Mouse (Mus musculus): ENCODE measurements around the gene Hsd17b12. TPM values are rescaled to one million over a fixed set of nuclear protein-coding genes. Genes with fewer than 3 reads are reported as not detected.

Hsd17b12 gene
- polyA plus RNA-seq, 1 experiment = 97.4 TPM

DNA sequence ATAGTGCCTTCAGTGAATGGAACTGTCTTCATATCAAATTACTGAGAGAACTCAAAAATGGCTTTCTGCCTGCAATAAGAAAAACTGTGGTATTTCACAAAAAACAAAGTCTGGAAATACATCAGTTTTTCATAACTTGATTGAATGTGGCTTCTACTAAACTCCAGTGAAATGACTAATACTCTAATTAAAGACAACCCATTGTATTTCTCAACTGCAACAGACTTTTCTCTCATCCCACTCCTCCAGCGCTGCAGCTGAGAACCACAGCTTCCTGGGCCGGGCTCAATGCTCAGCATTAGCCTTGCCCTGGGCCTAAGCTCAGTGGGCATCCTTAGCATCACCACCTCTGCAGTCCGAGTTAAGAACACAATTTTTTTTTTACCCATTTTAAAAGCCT lies 20.9 kb downstream of the Hsd17b12 start:
- no peak for TF ChIP-seq MYOD1 (IDR thresholded peaks at IDR 0.05; ENCODE audit: control insufficient read depth, insufficient read length, low read depth)
- TF ChIP-seq CEBPB (IDR thresholded peaks at IDR 0.05; ENCODE audit: low read depth) = no peak
- no peak for TF ChIP-seq MYOG (IDR thresholded peaks at IDR 0.05; ENCODE audit: control insufficient read depth, extremely low read depth, insufficient read length)
- no peak for TF ChIP-seq USF1 (IDR thresholded peaks at IDR 0.05; ENCODE audit: low read depth)
- TF ChIP-seq CTCF (IDR thresholded peaks at IDR 0.05; ENCODE audit: control insufficient read depth, insufficient read depth, insufficient read length) = no peak
- TF ChIP-seq FOSL1 (IDR thresholded peaks at IDR 0.05; ENCODE audit: insufficient read depth, low read length, poor library complexity, severe bottlenecking) = no peak
- no peak for TF ChIP-seq MAX (IDR thresholded peaks at IDR 0.05)
- Histone ChIP-seq H3K79me2 (ENCODE audit: control insufficient read depth, insufficient read depth) (peaks cover 100% of the 10 kb centered on the region), H3K79me3 (ENCODE audit: low read depth) (peaks cover 88% of the 10 kb centered on the region), H3K4me3 (ENCODE audit: insufficient read depth, poor library complexity, severe bottlenecking) (no peak overlapping the region), H3K27me3 (ENCODE audit: control insufficient read depth, insufficient read depth, insufficient read length) (no peaks in the 10 kb centered on the region), H3K36me3 (ENCODE audit: control insufficient read depth, insufficient read depth) (peaks cover 3% of the 10 kb centered on the region), H3ac (ENCODE audit: control insufficient read depth, insufficient read length, low read depth) (no peak overlapping the region)

DNA sequence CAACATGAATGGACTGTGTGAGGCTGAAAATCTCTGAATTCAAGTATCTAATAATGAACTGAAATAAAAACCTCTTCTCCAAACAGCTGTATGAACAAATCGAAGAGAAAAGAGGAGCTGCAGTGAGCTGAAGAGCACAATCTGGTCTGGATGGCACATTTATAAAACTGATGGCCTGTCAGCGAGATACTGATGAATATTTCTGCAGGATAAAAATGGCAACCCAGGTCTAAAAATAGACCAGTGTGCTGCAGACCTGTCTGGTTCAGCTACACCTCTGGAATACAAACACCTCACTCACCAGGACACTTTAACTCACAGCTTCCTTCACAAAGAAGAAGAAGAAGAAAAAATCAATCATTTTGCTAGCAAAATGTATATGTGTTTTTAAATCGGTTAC lies 29.3 kb downstream of the Hsd17b12 start:
- Histone ChIP-seq H3K36me3 (ENCODE audit: control insufficient read depth, insufficient read depth) (no peaks in the 10 kb centered on the region), H3K4me3 (ENCODE audit: insufficient read depth, poor library complexity, severe bottlenecking) (no peak overlapping the region), H3K79me3 (ENCODE audit: low read depth) (peaks cover 95% of the 10 kb centered on the region), H3ac (ENCODE audit: control insufficient read depth, insufficient read length, low read depth) (no peak overlapping the region), H3K27me3 (ENCODE audit: control insufficient read depth, insufficient read depth, insufficient read length) (no peaks in the 10 kb centered on the region), H3K79me2 (ENCODE audit: control insufficient read depth, insufficient read depth) (peaks cover 100% of the 10 kb centered on the region)
- TF ChIP-seq CEBPB (IDR thresholded peaks at IDR 0.05; ENCODE audit: low read depth) (no peak), CTCF (IDR thresholded peaks at IDR 0.05; ENCODE audit: control insufficient read depth, insufficient read depth, insufficient read length) (no peak), USF1 (IDR thresholded peaks at IDR 0.05; ENCODE audit: low read depth) (no peak), MYOD1 (IDR thresholded peaks at IDR 0.05; ENCODE audit: control insufficient read depth, insufficient read length, low read depth) (no peak), MYOG (IDR thresholded peaks at IDR 0.05; ENCODE audit: control insufficient read depth, extremely low read depth, insufficient read length) (no peak), MAX (IDR thresholded peaks at IDR 0.05) (no peak), FOSL1 (IDR thresholded peaks at IDR 0.05; ENCODE audit: insufficient read depth, low read length, poor library complexity, severe bottlenecking) (no peak)

DNA sequence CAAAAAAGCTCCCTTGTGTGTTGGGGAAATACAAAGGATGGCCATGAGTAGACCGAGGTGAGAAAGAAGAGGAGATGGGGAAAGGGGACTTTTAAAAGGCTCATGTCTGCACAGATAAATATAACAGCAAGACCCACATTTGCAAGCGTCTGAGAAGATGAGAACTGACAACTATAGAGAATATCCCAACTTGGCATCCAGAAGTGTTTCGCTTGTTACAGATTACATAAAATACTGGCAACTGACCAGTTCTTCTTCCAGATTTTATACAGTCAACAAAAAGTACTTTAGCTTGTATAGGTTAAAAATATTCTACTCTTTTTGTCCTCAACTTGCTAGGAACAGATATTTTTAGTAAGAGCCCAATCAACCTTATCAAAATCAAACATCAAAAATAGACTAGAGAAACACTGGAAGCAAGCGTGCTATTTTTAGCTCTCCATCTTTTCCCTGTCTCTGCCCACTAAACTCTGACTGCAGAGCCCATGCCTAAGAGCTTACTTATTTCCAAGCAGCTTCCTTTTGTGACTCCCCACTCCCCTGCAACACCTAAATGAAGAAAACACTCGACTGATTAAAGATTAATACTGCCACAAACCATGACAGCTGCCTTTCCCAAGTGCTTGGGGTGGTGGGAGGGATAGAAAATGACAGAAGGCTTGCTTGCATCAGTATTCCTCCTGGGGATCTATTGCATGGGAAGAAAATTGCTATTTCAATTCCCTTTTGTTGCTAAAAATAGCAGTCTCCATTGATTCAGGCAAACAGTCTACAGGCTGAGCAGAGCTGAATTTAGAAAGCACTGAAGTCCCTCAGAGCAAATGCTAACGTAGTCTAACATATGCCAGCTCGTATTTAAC lies 35.4 kb downstream of the Hsd17b12 start:
- peaks cover 89% of the 10 kb centered on the region for H3K79me3 ChIP-seq (ENCODE audit: low read depth)
- TF ChIP-seq MYOD1 (IDR thresholded peaks at IDR 0.05; ENCODE audit: control insufficient read depth, insufficient read length, low read depth) = no peak
- TF ChIP-seq MYOG (IDR thresholded peaks at IDR 0.05; ENCODE audit: control insufficient read depth, extremely low read depth, insufficient read length) = no peak
- no peak for TF ChIP-seq CEBPB (IDR thresholded peaks at IDR 0.05; ENCODE audit: low read depth)
- TF ChIP-seq MAX (IDR thresholded peaks at IDR 0.05) = no peak
- TF ChIP-seq FOSL1 (IDR thresholded peaks at IDR 0.05; ENCODE audit: insufficient read depth, low read length, poor library complexity, severe bottlenecking) = no peak
- TF ChIP-seq CTCF (IDR thresholded peaks at IDR 0.05; ENCODE audit: control insufficient read depth, insufficient read depth, insufficient read length) = no peak
- no peak for TF ChIP-seq USF1 (IDR thresholded peaks at IDR 0.05; ENCODE audit: low read depth)
- H3ac ChIP-seq (ENCODE audit: control insufficient read depth, insufficient read length, low read depth) = no peak overlapping the region
- H3K79me2 ChIP-seq (ENCODE audit: control insufficient read depth, insufficient read depth) = peaks cover 100% of the 10 kb centered on the region
- H3K27me3 ChIP-seq (ENCODE audit: control insufficient read depth, insufficient read depth, insufficient read length) = no peaks in the 10 kb centered on the region
- H3K36me3 ChIP-seq (ENCODE audit: control insufficient read depth, insufficient read depth) = no peaks in the 10 kb centered on the region
- no peak overlapping the region for H3K4me3 ChIP-seq (ENCODE audit: insufficient read depth, poor library complexity, severe bottlenecking)

DNA sequence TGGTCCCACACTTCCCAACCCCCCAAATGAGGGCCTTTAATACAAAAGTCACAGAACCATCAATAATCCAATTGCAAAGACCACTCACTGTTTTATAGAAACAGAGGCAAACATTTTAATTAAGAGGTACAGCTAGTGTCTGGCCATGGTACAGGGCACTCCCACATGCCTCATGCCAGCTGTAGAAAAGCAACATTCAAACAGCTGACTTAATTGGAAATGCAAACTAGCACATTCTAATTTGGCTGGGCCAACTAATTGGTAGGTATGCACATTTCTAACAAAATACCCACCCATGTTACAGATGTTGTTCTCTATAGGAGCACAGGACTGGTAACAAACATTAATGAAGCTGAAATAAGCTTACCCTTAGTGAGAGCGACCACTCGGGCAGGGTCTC lies 54.0 kb downstream of the Hsd17b12 start:
- Histone ChIP-seq H3K27me3 (ENCODE audit: control insufficient read depth, insufficient read depth, insufficient read length) (no peaks in the 10 kb centered on the region), H3K79me2 (ENCODE audit: control insufficient read depth, insufficient read depth) (peaks cover 55% of the 10 kb centered on the region), H3ac (ENCODE audit: control insufficient read depth, insufficient read length, low read depth) (no peak overlapping the region), H3K36me3 (ENCODE audit: control insufficient read depth, insufficient read depth) (peaks cover 13% of the 10 kb centered on the region), H3K4me3 (ENCODE audit: insufficient read depth, poor library complexity, severe bottlenecking) (no peak overlapping the region), H3K79me3 (ENCODE audit: low read depth) (peaks cover 31% of the 10 kb centered on the region)
- TF ChIP-seq MAX (IDR thresholded peaks at IDR 0.05) = no peak

DNA sequence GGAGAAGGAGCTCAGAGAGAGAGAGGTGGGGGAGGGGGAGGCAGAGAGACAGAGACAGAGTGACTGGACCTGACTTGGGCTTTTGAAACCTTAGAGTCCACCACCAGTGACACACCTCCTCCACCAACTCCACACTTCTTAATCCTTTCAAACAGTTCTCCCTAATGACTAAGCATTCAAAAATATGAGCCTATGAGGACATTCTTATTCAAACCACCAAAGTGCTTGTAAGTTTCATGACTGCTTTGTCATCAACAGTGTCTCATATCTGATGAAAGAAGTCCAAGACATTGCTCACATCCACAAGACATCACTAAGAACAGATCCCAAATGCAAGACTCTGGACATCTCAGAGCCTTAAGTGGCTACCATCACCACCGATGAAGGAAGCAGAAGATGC lies 67.9 kb downstream of the Hsd17b12 start:
- Histone ChIP-seq H3ac (ENCODE audit: control insufficient read depth, insufficient read length, low read depth) (no peak overlapping the region), H3K27me3 (ENCODE audit: control insufficient read depth, insufficient read depth, insufficient read length) (no peaks in the 10 kb centered on the region), H3K4me3 (ENCODE audit: insufficient read depth, poor library complexity, severe bottlenecking) (no peak overlapping the region), H3K79me2 (ENCODE audit: control insufficient read depth, insufficient read depth) (peaks cover 45% of the 10 kb centered on the region), H3K36me3 (ENCODE audit: control insufficient read depth, insufficient read depth) (no peaks in the 10 kb centered on the region), H3K79me3 (ENCODE audit: low read depth) (peaks cover 14% of the 10 kb centered on the region)
- TF ChIP-seq CTCF (IDR thresholded peaks at IDR 0.05; ENCODE audit: control insufficient read depth, insufficient read depth, insufficient read length) (no peak), MAX (IDR thresholded peaks at IDR 0.05) (no peak), CEBPB (IDR thresholded peaks at IDR 0.05; ENCODE audit: low read depth) (no peak), MYOD1 (IDR thresholded peaks at IDR 0.05; ENCODE audit: control insufficient read depth, insufficient read length, low read depth) (no peak), MYOG (IDR thresholded peaks at IDR 0.05; ENCODE audit: control insufficient read depth, extremely low read depth, insufficient read length) (no peak), FOSL1 (IDR thresholded peaks at IDR 0.05; ENCODE audit: insufficient read depth, low read length, poor library complexity, severe bottlenecking) (no peak), USF1 (IDR thresholded peaks at IDR 0.05; ENCODE audit: low read depth) (no peak)

DNA sequence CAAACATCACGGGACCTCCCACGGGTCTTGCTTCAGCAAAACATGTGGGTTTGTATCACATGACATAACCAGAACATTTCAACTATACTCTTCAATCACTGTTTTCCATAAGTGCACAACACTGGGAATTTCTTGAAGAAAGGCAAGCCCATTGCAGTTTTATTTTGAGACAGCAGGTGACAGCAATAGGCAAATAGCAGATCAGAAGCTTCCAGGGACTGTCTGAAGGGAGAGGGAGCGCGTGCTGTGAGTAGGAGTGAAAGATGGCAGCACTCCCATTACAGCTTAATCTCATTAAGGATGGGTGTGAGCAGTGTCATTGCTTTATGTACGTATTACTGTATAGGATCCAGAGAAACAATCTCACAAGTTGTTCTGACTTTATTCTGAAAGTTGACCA lies 88.3 kb downstream of the Hsd17b12 start:
- no peak overlapping the region for H3K4me3 ChIP-seq (ENCODE audit: insufficient read depth, poor library complexity, severe bottlenecking)
- peaks cover 38% of the 10 kb centered on the region for H3K36me3 ChIP-seq (ENCODE audit: control insufficient read depth, insufficient read depth)
- TF ChIP-seq MYOG (IDR thresholded peaks at IDR 0.05; ENCODE audit: control insufficient read depth, extremely low read depth, insufficient read length) (no peak), CTCF (IDR thresholded peaks at IDR 0.05; ENCODE audit: control insufficient read depth, insufficient read depth, insufficient read length) (no peak), CEBPB (IDR thresholded peaks at IDR 0.05; ENCODE audit: low read depth) (no peak), USF1 (IDR thresholded peaks at IDR 0.05; ENCODE audit: low read depth) (no peak), MYOD1 (IDR thresholded peaks at IDR 0.05; ENCODE audit: control insufficient read depth, insufficient read length, low read depth) (no peak), MAX (IDR thresholded peaks at IDR 0.05) (no peak), FOSL1 (IDR thresholded peaks at IDR 0.05; ENCODE audit: insufficient read depth, low read length, poor library complexity, severe bottlenecking) (no peak)
- H3K79me3 ChIP-seq (ENCODE audit: low read depth) = peaks cover 14% of the 10 kb centered on the region
- peaks cover 46% of the 10 kb centered on the region for H3K79me2 ChIP-seq (ENCODE audit: control insufficient read depth, insufficient read depth)
- H3ac ChIP-seq (ENCODE audit: control insufficient read depth, insufficient read length, low read depth) = no peak overlapping the region
- H3K27me3 ChIP-seq (ENCODE audit: control insufficient read depth, insufficient read depth, insufficient read length) = no peaks in the 10 kb centered on the region
